Mouse (Mus musculus) kidney, postnatal 0 days (tissue): ENCODE measurements around the gene Sar1a. TPM values are rescaled to one million over a fixed set of nuclear protein-coding genes. Genes with fewer than 3 reads are reported as not detected.

ENCODE experiments used
- ATAC-seq: fragments of 200-750 bp; cut with Nextera tagmentation; replicated peaks from 2 replicates; pipeline ENCODE4 v1.8.0; 2017; ENCODE audit warnings: low read depth, moderate number of reproducible peaks, moderate TSS enrichment, moderate library complexity; ENCODE audit not compliant: low FRiP score
- DNase-seq: peaks from one replicate; pipeline ENCODE4 v3.0.0-alpha.2; 2016; ENCODE audit warnings: low spot score
- H3K27ac ChIP-seq: fragments of 300-500 bp; sonication (generic); 2 replicates; pipeline ENCODE4 v1.5.1; 2014; ENCODE audit warnings: mild to moderate bottlenecking
- H3K27me3 ChIP-seq: fragments of 300-500 bp; sonication (generic); 2 replicates; pipeline ENCODE4 v1.6.1; 2014; ENCODE audit warnings: low read length, mixed read lengths; ENCODE audit not compliant: insufficient read depth
- H3K36me3 ChIP-seq: fragments of 300-500 bp; sonication (generic); 2 replicates; pipeline ENCODE4 v1.6.1; 2014; ENCODE audit warnings: low read length, mixed read lengths; ENCODE audit not compliant: insufficient read depth
- H3K4me1 ChIP-seq: fragments of 300-500 bp; sonication (generic); replicated peaks from 2 replicates; pipeline ENCODE4 v1.6.1; 2014; ENCODE audit warnings: antibody characterized with exemption, low read length, mixed read lengths; ENCODE audit not compliant: insufficient read depth
- H3K4me2 ChIP-seq: fragments of 300-500 bp; sonication (generic); 2 replicates; pipeline ENCODE4 v1.6.1; 2014; ENCODE audit warnings: mild to moderate bottlenecking, low read length, moderate library complexity, mixed read lengths
- H3K4me3 ChIP-seq: fragments of 300-500 bp; sonication (generic); replicated peaks from 2 replicates; pipeline ENCODE4 v1.5.1; 2014; ENCODE audit warnings: low read depth, low read length
- H3K9ac ChIP-seq: fragments of 300-500 bp; sonication (generic); 2 replicates; pipeline ENCODE4 v1.6.1; 2014; ENCODE audit warnings: low read depth, low read length
- H3K9me3 ChIP-seq: fragments of 300-500 bp; sonication (generic); replicated peaks from 2 replicates; pipeline ENCODE4 v1.6.1; 2016; ENCODE audit warnings: low read length, inconsistent platforms, mixed read lengths
- CTCF ChIP-seq: IDR thresholded peaks from 2 replicates; pipeline ENCODE4 v1.5.1; 2016; ENCODE audit warnings: antibody characterized with exemption, low read depth, mild to moderate bottlenecking, moderate library complexity
- WGBS: fragments of 180-500 bp; shearing (Covaris S2); extraction: QIAGEN DNeasy Blood & Tissue Kit; methylation state at CpG from one replicate; pipeline ENCODE4 v1.1.7; 2014; 5-methylcytosine and 5-hydroxymethylcytosine counted together
- polyA plus RNA-seq: library from polyadenylated mRNA; unstranded; fragments of >200 nt; fragmentation: Nextera tagmentation; extraction: Ambion mirVana; gene quantifications from 2 replicates; pipeline ENCODE4 v1.2.1, GENCODE M21; 2015

Sar1a gene
- polyA plus RNA-seq: 184 and 205 TPM in 2 replicates

DNA sequence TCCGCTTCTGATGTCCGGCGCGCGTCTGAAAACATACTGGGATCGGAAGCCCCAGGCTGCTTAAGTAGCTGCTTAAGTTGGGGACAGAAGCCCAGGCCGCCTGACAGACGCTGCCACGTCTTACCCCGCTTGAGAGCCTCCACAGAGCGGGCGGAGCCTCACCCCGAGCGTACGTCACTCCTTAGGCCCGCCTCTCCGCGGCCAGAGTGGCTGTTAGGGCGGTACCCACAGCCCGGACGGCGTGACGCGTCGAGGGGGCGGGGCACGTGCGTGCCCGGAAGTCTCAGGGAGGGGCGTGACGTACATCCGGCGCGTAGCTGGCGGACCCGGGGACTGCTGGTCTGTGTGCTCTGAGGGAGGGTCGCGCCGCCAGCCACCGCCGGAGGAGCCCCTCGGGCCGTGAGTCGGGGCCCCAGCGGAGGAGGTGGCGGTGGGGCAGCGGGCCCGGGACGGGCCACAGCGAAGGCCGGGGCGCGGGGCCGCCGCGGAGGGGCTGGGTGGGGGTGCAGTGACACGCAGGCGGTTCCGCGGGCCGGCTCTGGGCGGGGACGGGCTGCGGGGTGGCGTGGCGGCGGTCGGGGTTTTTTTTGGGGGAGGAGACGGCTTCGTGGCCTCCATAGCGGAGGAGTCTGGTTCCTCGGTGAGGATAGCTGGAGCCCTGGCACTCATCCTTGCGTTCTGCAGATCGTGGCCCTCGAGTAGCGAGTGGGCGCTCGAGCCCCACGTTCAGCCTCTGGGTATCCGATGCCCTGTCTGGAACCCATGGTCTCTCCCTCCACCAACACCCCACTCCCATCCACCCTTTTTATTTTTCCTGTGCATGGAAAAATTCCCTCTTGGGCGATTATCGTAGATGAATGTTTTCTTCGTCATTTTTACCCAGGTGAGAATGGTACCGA lies at the start of gene Sar1a:
TSS of gene Sar1a (plus strand) at position 285 of the 899 bp plus-strand sequence.
- WGBS: under 1% methylated on average over 77 of the region's 84 CpGs
- no peak for TF ChIP-seq CTCF
- Histone ChIP-seq H3K4me2 (peak within 1 kb of the TSS; percentile 89), H3K27me3 (no peaks in the 10 kb centered on the region), H3K36me3 (0 out of 2 replicates have a peak, but pooled peaks cover 10% of the 10 kb centered on the region), H3K4me3 (peak within 1 kb of the TSS; percentile 92), H3K4me1 (peaks cover 7% of the 10 kb centered on the region; the same call in 1 of the 2 replicates), H3K9me3 (no peaks in the 10 kb centered on the region), H3K9ac (peak within 1 kb of the TSS; percentile 91), H3K27ac (peak within 1 kb of the TSS; percentile 90)
- ATAC-seq (peak; percentile 99), DNase-seq (peak; percentile 98)

DNA sequence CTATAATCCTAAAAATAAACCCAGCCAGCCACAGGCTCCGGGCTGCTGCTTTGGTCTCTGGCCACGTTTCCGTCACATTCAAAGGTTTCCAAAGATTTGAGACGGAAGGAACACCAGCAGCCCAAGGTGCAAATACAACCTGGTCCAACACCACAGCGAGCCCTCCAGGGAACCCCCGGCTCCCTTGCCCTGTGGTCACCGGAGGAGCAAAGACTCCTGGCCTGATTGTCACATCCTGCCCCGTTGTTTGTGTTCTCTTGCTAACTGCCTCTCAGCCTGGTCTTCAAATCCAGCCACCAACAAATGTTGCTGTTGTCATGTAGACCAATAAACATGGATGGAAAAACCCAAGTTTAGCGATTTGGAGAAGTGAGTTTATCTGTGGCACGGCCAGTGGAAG lies 47.7 kb upstream of the Sar1a start:
- DNase-seq (no peak), ATAC-seq (no peak)
- Histone ChIP-seq H3K4me3 (no peak overlapping the region), H3K36me3 (no peaks in the 10 kb centered on the region), H3K27me3 (no peaks in the 10 kb centered on the region), H3K4me1 (no peaks in the 10 kb centered on the region), H3K9me3 (no peaks in the 10 kb centered on the region), H3K4me2 (no peak overlapping the region), H3K27ac (no peak overlapping the region), H3K9ac (no peak overlapping the region)
- no peak for TF ChIP-seq CTCF
- 57% methylated on average over 10 of the region's 10 CpGs for WGBS

DNA sequence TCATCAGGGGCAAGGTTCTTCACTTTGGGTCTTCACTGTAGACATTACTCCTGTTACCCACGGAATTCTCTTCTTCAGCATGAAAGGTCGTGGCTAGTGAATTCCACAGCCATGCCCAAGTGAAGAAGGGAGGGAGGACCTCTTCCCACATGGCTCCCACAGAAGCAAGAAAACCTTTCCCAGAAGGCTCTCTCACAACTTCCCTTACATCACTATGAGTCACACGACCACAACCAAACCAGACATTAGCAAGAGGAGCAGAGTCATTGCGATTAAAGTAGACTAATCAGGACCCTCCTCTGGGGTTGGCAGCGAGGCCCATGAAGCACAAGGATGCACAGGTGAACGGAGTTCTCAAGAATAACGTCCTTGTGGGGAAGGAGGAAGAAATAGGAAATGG lies 43.0 kb upstream of the Sar1a start:
- no peak overlapping the region for H3K9ac ChIP-seq
- no peak overlapping the region for H3K4me2 ChIP-seq
- no peaks in the 10 kb centered on the region for H3K36me3 ChIP-seq
- TF ChIP-seq CTCF: no peak
- H3K27me3 ChIP-seq: no peaks in the 10 kb centered on the region
- ATAC-seq (no peak), DNase-seq (no peak)
- H3K9me3 ChIP-seq: no peaks in the 10 kb centered on the region
- H3K4me3 ChIP-seq: no peak overlapping the region
- H3K4me1 ChIP-seq: no peaks in the 10 kb centered on the region
- H3K27ac ChIP-seq: no peak overlapping the region
- WGBS: 76% methylated on average over 7 of the region's 7 CpGs

DNA sequence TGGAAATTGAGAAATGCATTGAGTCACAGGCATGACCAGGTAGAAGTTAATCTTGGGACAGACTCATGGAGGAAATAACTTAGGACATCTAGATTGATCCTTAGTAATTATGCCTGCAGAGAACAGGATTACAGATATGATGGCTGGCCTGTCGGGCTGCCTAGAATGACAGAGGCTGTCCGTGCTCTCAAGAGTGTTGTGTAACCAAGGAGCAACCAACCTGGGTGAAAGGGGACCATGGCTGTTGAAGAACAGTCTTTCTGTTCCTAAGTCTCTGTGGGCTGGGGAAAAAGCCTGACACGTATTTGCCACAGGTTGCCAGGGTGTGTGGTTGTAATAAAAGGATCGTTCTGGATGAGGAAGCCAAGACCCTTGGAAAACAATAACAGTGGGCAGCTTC lies 39.7 kb upstream of the Sar1a start:
- no peaks in the 10 kb centered on the region for H3K27me3 ChIP-seq
- no peak for TF ChIP-seq CTCF
- DNase-seq: no peak
- no peak for ATAC-seq
- 54% methylated on average over 4 of the region's 4 CpGs for WGBS
- no peak overlapping the region for H3K9ac ChIP-seq
- no peak overlapping the region for H3K27ac ChIP-seq
- no peak overlapping the region for H3K4me2 ChIP-seq
- no peaks in the 10 kb centered on the region for H3K36me3 ChIP-seq
- H3K9me3 ChIP-seq: no peaks in the 10 kb centered on the region
- no peak overlapping the region for H3K4me3 ChIP-seq
- no peaks in the 10 kb centered on the region for H3K4me1 ChIP-seq

DNA sequence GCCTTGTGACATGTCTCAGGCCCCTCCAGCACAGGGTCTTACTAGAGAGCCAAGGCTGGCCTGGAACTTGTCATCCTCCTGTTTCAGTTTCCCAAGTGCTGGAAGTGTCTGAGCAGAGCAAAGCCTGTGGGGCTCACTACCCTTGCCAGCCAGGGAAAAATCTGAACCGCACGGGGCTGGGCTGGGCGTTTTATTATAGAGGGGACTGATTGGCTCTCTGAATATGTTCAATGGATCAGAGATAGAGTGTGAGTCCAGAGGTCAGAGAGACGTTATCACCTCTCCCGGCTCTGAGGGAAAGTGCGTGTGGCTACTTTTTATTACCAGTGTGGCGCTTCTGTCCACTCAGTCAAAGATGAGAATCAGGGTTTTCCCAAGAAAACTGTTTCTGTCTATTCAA lies 33.5 kb upstream of the Sar1a start:
- H3K4me3 ChIP-seq: no peak overlapping the region
- DNase-seq: no peak
- no peak overlapping the region for H3K27ac ChIP-seq
- ATAC-seq: no peak
- no peak overlapping the region for H3K9ac ChIP-seq
- H3K4me1 ChIP-seq: 0 out of 2 replicates have a peak, but pooled peaks cover 3% of the 10 kb centered on the region
- no peaks in the 10 kb centered on the region for H3K36me3 ChIP-seq
- no peak overlapping the region for H3K4me2 ChIP-seq
- no peaks in the 10 kb centered on the region for H3K9me3 ChIP-seq
- WGBS: 70% methylated on average over 7 of the region's 7 CpGs
- no peaks in the 10 kb centered on the region for H3K27me3 ChIP-seq
- no peak for TF ChIP-seq CTCF

DNA sequence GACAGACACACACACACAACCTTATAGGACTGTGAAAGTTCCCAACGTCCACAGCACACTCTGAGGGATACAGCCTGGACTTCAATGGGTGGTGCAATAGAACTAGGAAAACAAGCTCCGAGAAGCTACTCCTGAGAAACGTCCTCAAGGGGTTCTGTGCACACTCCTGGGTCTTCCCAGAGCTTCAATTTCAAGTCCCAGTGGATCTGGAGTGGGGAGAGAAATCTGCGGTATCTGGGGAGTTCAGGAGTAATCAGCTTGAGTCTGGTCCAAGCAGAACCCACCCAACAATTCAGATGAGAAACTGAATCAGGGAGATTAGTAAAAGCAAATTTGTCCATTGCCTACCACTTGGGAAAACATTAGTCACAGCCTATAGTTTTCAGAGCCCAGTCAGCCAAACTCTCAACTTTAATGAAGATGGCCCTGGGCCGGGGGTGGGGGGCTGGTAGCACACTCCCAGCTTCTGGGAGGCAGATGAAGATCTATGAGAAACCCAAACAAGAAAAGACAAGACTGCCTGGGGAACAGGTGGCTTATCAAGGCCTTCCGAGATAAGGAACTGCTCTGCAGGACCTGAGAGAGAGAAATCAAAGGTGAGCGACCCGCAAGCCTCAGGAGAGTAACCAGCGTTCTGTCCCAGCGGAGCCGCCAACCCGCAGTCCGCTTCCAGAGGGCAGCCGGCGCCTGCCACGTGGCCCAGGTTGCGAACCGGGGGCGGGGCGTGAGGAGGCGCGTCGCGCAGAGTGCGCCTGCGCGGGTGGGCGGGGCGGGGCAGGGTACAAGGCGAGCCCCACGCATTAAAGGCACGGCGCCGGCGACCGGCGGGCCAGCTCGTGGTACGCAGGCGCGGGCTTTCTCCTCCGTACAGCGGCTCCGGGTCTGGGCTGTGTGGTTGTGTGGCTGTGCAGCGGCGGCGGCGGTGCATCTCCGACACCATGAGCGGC lies 32.0 kb upstream of the Sar1a start, which contains the start of gene Ppa1:
TSS of gene Ppa1 (plus strand) at position 763 of the 947 bp plus-strand sequence.
- H3K36me3 ChIP-seq: no peaks in the 10 kb centered on the region
- 0 out of 2 replicates have a peak, but pooled peaks cover 3% of the 10 kb centered on the region for H3K4me1 ChIP-seq
- ATAC-seq: peak; percentile 96
- peak within 1 kb of the TSS; percentile 98 for H3K4me2 ChIP-seq
- no peaks in the 10 kb centered on the region for H3K9me3 ChIP-seq
- peak within 1 kb of the TSS; percentile 47; the same call in 1 of the 2 replicates for H3K27ac ChIP-seq
- TF ChIP-seq CTCF: 0 out of 2 replicates have a peak, but pooled peaks have one; percentile 1
- H3K9ac ChIP-seq: peak within 1 kb of the TSS; percentile 80
- DNase-seq: peak; percentile 92
- 2% methylated on average over 30 of the region's 50 CpGs for WGBS
- H3K4me3 ChIP-seq: peak within 1 kb of the TSS; percentile 72
- no peaks in the 10 kb centered on the region for H3K27me3 ChIP-seq
